Mouse (Mus musculus) cerebellum, postnatal 36 days (tissue): ENCODE results near the gene Olfr1122.
"Not testable (repeated sequence)": the region's sequence is repeated elsewhere in the genome, so short reads cannot be mapped to it uniquely, and the experiment has no call there.

Source experiments
- DNase-seq, 2 experiments: peaks; one replicate each; pipeline ENCODE4 v3.0.0; 2021 to 2022; ENCODE audit warnings: mixed read lengths in 2 of 2

The Olfr1122 gene

DNA sequence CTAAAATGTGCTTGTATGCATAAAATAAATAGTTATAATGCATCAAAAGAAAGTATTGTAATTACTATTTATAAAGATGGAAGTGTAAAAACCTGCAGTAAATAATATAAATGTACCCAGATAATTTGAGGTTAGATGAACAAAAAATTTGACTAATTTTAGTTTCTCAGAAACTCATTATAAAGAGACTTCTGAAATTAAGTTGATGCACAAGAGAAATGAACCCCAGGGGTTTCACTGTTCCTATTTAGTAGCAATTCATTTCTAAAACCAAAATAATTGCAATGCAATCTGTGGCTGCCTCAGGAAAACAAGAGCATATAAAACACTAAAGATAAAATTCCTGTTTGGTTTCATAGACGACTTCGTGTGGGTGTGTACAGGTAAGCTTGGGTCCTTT lies at the start of gene Olfr1122:
TSS of gene Olfr1122 (plus strand) at position 301 of the 400 bp plus-strand sequence.
- no peak for DNase-seq

DNA sequence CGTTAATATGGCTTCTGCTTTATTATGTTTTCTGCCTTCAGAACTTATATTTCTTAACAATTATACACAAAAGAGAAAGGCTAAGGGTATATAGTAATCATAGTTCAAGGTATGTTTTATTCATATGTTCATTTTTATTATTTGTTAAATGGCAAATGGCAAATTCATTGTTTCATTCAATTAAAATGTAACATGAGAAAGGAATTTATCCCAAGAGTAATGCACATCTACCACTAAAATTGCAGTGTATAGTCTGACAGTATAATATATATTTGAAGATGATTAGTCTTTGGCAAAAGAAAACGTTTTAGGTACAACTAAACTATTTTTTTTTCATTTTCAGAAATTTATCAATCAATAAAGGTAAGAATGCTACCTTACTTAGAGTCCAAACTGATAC lies 31.1 kb upstream of the Olfr1122 start, which contains the start of gene Olfr1120:
TSS of gene Olfr1120 (plus strand) at position 301 of the 400 bp plus-strand sequence.
- DNase-seq: no peak

GRCm38 (mm10) chr2:87360121-87360520 lies 25.5 kb upstream of the Olfr1122 start:
- DNase-seq: not testable (repeated sequence)

DNA sequence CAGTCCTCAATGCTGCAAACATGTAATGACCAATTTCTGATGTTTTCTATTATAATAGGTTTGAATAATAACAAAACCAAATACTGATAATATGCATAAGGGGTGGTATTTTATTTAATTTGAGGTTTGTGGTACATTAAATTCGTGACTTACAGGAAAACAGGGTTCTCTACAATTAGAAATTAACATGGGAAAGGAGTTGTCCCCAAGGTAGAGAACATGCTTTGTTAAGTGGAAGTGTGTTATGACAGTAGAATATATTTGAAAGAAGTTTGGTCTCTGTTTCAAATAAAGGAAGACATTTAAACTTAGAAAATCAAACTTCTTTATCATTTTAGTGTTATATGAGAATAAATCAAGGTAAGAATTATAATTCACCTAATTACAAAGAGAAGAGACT lies 16.1 kb upstream of the Olfr1122 start, which contains the start of gene Olfr1121:
TSS of gene Olfr1121 (plus strand) at position 301 of the 400 bp plus-strand sequence.
- no peak for DNase-seq

DNA sequence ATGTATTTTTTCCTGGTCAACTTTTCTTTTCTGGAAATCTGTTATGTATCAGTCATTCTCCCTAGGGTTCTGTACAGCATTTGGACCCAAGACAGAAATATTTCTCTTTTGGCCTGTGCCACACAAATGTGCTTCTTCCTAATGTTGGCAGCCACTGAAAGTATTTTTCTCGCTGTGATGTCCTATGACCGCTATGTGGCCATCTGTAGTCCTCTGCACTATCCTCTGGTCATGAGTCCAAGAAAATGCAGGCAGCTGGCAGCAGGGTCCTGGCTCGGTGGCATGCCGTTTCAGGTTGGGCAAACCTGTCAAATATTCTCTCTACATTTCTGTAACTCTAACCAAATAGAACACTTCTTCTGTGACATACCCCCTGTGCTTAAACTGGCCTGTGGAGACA lies 13.9 kb upstream of the Olfr1122 start:
- DNase-seq: peak; percentile 65 to 68

DNA sequence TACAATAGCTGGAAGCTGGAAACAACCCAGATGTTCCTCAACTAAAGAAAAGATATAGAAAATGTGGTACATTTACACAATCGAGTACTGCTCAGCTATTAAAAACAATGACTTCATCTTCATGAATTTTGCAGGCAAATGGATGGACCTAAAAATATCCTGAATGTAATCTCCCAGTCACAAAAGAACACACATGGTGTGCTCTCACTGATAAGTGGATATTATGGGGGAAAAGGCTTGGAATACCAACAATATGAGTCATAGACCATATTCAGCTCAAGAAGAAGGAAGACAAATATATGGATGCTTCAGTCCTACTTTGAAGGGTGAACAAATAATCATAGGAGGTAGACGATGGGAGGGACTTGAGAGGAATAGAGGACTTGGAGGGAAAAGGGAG lies 1.7 kb upstream of the Olfr1122 start:
- no peak for DNase-seq

GRCm38 (mm10) chr2:87393605-87394004 lies 8.0 kb downstream of the Olfr1122 start:
- not testable (repeated sequence) for DNase-seq

GRCm38 (mm10) chr2:87394686-87395085 lies 9.0 kb downstream of the Olfr1122 start:
- DNase-seq: not testable (repeated sequence)

- DNase-seq: no peak
Measured at GRCm38 (mm10) chr2:87416335-87416734, 30.7 kb downstream of the Olfr1122 start, which contains the start of gene Olfr1123. TSS of gene Olfr1123 (plus strand) at chr2:87416635.

- DNase-seq: no peak
Measured at GRCm38 (mm10) chr2:87429975-87430374, 44.3 kb downstream of the Olfr1122 start, which contains the start of gene Olfr1124. TSS of gene Olfr1124 (plus strand) at chr2:87430275.

GRCm38 (mm10) chr2:87437731-87438130 lies 52.1 kb downstream of the Olfr1122 start:
- DNase-seq: no peak
